Mouse (Mus musculus): ENCODE measurements around the gene Mamdc4.

DNA sequence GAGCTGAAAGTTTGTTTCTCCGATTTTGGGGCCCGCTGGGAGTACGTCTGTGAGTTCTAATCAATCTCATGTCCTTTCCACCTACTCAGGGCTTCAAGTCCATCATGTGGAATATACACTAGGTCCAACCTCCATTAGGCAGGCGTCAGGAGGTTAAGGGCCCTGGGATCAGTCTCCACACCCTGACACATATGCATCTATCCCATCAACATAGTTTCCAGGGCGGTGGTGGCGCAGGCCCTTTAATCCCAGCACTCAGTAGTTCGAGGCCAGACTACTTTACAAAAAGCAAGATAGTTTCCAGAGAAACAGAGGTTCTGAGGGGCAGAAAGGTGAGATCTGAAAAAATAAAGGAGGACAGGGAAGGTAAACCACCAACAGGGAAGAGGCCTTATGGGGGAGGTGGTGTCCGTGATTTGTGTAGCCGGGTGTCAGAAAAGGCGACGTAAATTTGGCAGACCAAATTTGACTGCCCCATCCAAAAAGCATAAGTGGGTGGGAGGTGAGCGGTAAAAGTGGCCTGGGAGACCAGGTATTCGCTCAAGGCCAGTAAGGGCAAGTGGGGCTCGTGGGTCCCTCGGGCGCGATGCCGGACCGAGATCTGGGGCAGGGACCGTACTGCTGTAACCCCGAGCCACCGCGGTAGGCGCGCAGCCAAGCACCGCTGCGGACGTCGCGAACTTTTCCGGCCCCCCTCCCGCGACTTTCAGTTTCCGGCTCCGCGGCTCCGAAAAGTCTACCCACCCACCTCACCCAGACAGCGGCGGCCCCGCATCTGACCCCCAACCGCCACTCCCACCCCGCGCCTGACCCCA lies 28.4 kb downstream of the Mamdc4 start:
- no peak for TF ChIP-seq POLR2AphosphoS2 (IDR thresholded peaks at IDR 0.05; ENCODE audit: insufficient read length, low read depth)
- no peak for TF ChIP-seq SRF (IDR thresholded peaks at IDR 0.05; ENCODE audit: control insufficient read depth, insufficient read length, low read depth)
